Mouse (Mus musculus) forebrain, embryonic 15.5 days (tissue): ENCODE results near the gene Ddr2. TPM values are rescaled to one million over a fixed set of nuclear protein-coding genes. Genes with fewer than 3 reads are reported as not detected.
"Not testable (repeated sequence)": the region's sequence is repeated elsewhere in the genome, so short reads cannot be mapped to it uniquely, and the experiment has no call there.

Experiments
- ATAC-seq: fragments of 200-750 bp; cut with Nextera tagmentation; replicated peaks from 2 replicates; pipeline ENCODE4 v1.8.0; 2017; ENCODE audit warnings: mild to moderate bottlenecking, moderate TSS enrichment, moderate library complexity
- H3K27ac ChIP-seq: fragments of 300-500 bp; sonication (generic); replicated peaks from 2 replicates; pipeline ENCODE4 v1.5.1; 2015; ENCODE audit warnings: mild to moderate bottlenecking, inconsistent platforms
- H3K27me3 ChIP-seq: fragments of 300-500 bp; sonication (generic); 2 replicates; pipeline ENCODE4 v1.6.1; 2015; ENCODE audit warnings: inconsistent platforms
- H3K36me3 ChIP-seq: fragments of 300-500 bp; sonication (generic); 2 replicates; pipeline ENCODE4 v1.6.1; 2015; ENCODE audit warnings: mild to moderate bottlenecking, inconsistent platforms
- H3K4me1 ChIP-seq: fragments of 300-500 bp; sonication (generic); 2 replicates; pipeline ENCODE4 v1.6.1; 2015; ENCODE audit warnings: inconsistent platforms
- H3K4me2 ChIP-seq: fragments of 300-500 bp; sonication (generic); replicated peaks from 2 replicates; pipeline ENCODE4 v1.6.1; 2015; ENCODE audit warnings: mild to moderate bottlenecking, inconsistent platforms
- H3K4me3 ChIP-seq: fragments of 300-500 bp; sonication (generic); 2 replicates; pipeline ENCODE4 v1.5.1; 2015; ENCODE audit warnings: mild to moderate bottlenecking, inconsistent platforms
- H3K9ac ChIP-seq: fragments of 300-500 bp; sonication (generic); replicated peaks from 2 replicates; pipeline ENCODE4 v1.6.1; 2015; ENCODE audit warnings: mild to moderate bottlenecking, inconsistent platforms
- H3K9me3 ChIP-seq: fragments of 300-500 bp; sonication (generic); 2 replicates; pipeline ENCODE4 v1.6.1; 2016; ENCODE audit warnings: inconsistent platforms
- WGBS: fragments of 180-500 bp; shearing (Covaris S2); methylation state at CpG from one replicate; pipeline ENCODE4 v1.1.7; 2015; ENCODE audit warnings: mixed read lengths; 5-methylcytosine and 5-hydroxymethylcytosine counted together
- polyA plus RNA-seq: library from polyadenylated mRNA; unstranded; fragments of >200 nt; fragmentation: Nextera tagmentation; extraction: Ambion mirVana; gene quantifications from 2 replicates; pipeline ENCODE4 v1.2.1, GENCODE M21; 2015

The Ddr2 gene
- polyA plus RNA-seq, 1 experiment from 2014 or later = 8.1 TPM

GRCm38 (mm10) chr1:170142256-170142871, 31.8 kb upstream of the Ddr2 start:
- no peaks in the 10 kb centered on the region for H3K36me3 ChIP-seq
- H3K27ac ChIP-seq = no peak overlapping the region
- no peak overlapping the region for H3K4me2 ChIP-seq
- no peaks in the 10 kb centered on the region for H3K9me3 ChIP-seq
- H3K9ac ChIP-seq = no peak overlapping the region
- WGBS = 82% methylated on average over 8 of the region's 8 CpGs
- no peak overlapping the region for H3K4me3 ChIP-seq
- H3K4me1 ChIP-seq = no peaks in the 10 kb centered on the region
- no peak for ATAC-seq
- H3K27me3 ChIP-seq = no peaks in the 10 kb centered on the region

DNA sequence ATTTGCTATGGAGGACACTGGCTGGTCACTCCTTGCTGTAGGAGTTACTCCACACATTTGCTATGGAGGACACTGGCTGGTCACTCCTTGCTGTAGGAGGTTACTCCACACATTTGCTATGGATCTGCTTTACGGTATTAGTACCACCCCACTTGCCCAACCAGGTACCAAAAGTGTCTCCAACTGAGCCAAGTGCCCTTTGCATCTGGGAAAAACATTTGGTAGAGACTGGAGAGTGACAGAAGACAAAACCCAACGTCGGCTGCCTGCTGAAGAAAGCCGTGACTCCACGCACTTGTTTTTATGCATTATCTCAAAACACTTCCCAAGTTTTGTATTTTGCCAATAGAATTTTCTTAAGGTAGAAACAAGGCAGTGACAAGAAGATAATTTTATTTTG, 31.1 kb upstream of the Ddr2 start:
- Histone ChIP-seq H3K4me2 (no peak overlapping the region), H3K9me3 (no peaks in the 10 kb centered on the region), H3K36me3 (no peaks in the 10 kb centered on the region), H3K27ac (no peak overlapping the region), H3K4me1 (no peaks in the 10 kb centered on the region), H3K27me3 (no peaks in the 10 kb centered on the region), H3K4me3 (no peak overlapping the region), H3K9ac (no peak overlapping the region)
- no peak for ATAC-seq
- 96% methylated on average over 5 of the region's 5 CpGs for WGBS

GRCm38 (mm10) chr1:170136351-170137009, 25.9 kb upstream of the Ddr2 start:
- Histone ChIP-seq H3K36me3 (no peaks in the 10 kb centered on the region), H3K27me3 (no peaks in the 10 kb centered on the region), H3K27ac (no peak overlapping the region), H3K4me1 (no peaks in the 10 kb centered on the region), H3K4me2 (no peak overlapping the region), H3K9me3 (no peaks in the 10 kb centered on the region), H3K4me3 (no peak overlapping the region), H3K9ac (no peak overlapping the region)
- ATAC-seq = peak; percentile 63; the same call in 1 of the 2 replicates
- 34% methylated on average over 7 of the region's 7 CpGs for WGBS

GRCm38 (mm10) chr1:170134264-170134663, 23.7 kb upstream of the Ddr2 start:
- H3K4me1 ChIP-seq = no peaks in the 10 kb centered on the region
- ATAC-seq = no peak
- H3K4me2 ChIP-seq = no peak overlapping the region
- WGBS = 89% methylated on average over 8 of the region's 8 CpGs
- H3K9ac ChIP-seq = no peak overlapping the region
- H3K9me3 ChIP-seq = no peaks in the 10 kb centered on the region
- H3K4me3 ChIP-seq = no peak overlapping the region
- no peaks in the 10 kb centered on the region for H3K27me3 ChIP-seq
- H3K36me3 ChIP-seq = no peaks in the 10 kb centered on the region
- H3K27ac ChIP-seq = no peak overlapping the region

DNA sequence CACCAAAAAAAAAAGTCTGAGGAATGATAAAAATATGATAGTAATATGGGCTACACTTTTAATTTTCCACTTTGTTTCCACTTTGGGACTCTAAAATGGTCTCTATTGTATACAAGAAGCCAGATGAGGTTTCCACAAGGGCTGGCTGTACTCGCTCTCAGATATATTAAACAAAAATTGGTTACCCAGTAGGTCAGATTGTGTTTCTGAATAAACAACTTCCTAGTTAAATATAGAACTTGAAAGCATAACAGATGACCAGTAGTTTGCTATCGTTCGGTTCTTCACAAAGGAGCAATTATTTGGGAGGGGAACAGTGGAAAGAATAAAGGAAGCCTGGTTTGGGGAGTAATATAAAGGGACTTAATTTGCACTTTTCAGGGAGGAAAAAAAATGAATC, 20.4 kb upstream of the Ddr2 start:
- WGBS = 65% methylated on average over 3 of the region's 3 CpGs
- no peak for ATAC-seq
- no peaks in the 10 kb centered on the region for H3K36me3 ChIP-seq

GRCm38 (mm10) chr1:170124644-170125043, 14.1 kb upstream of the Ddr2 start:
- 34% methylated on average over 2 of the region's 2 CpGs for WGBS
- ATAC-seq = no peak
- Histone ChIP-seq H3K36me3 (no peaks in the 10 kb centered on the region), H3K4me1 (no peaks in the 10 kb centered on the region), H3K9me3 (no peaks in the 10 kb centered on the region), H3K27me3 (no peaks in the 10 kb centered on the region), H3K9ac (no peak overlapping the region), H3K4me2 (no peak overlapping the region), H3K4me3 (no peak overlapping the region), H3K27ac (no peak overlapping the region)

More for the DNA sequence above, 20.4 kb upstream of the Ddr2 start:
- Histone ChIP-seq H3K4me1 (no peaks in the 10 kb centered on the region), H3K27ac (no peak overlapping the region), H3K4me2 (no peak overlapping the region), H3K9me3 (no peaks in the 10 kb centered on the region), H3K4me3 (no peak overlapping the region), H3K9ac (no peak overlapping the region), H3K27me3 (no peaks in the 10 kb centered on the region)

GRCm38 (mm10) chr1:170113616-170114015, 3.1 kb upstream of the Ddr2 start:
- no peaks in the 10 kb centered on the region for H3K36me3 ChIP-seq
- no peak overlapping the region for H3K27ac ChIP-seq
- H3K9ac ChIP-seq = no peak overlapping the region
- ATAC-seq = no peak
- peaks cover 9% of the 10 kb centered on the region; the same call in 1 of the 2 replicates for H3K4me1 ChIP-seq
- H3K4me3 ChIP-seq = no peak overlapping the region
- WGBS = 91% methylated on average over 6 of the region's 6 CpGs
- H3K9me3 ChIP-seq = no peaks in the 10 kb centered on the region
- no peaks in the 10 kb centered on the region for H3K27me3 ChIP-seq
- no peak overlapping the region for H3K4me2 ChIP-seq

DNA sequence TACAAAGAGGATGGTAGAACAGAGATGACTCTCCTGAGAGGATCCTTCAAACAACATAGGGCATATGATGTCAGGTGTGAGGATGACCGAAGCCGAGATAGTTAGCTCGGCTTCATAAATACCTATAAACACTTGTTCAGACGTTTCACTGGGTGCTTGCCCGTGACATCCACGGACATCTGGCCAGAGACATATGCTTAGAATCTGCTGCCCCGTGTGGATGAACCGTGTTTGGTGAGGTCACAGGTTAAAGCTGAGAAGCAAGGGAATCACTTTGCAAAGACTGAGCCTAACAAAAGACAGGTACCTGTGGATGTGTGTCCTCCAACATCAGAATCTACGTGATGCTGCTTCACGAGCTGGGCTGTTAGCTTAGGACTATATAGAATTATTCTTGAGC, 1.7 kb upstream of the Ddr2 start:
- Histone ChIP-seq H3K27ac (no peak overlapping the region), H3K4me2 (no peak overlapping the region), H3K27me3 (no peaks in the 10 kb centered on the region), H3K4me3 (no peak overlapping the region), H3K36me3 (no peaks in the 10 kb centered on the region), H3K9ac (no peak overlapping the region), H3K4me1 (peaks cover 9% of the 10 kb centered on the region; the same call in 1 of the 2 replicates), H3K9me3 (no peaks in the 10 kb centered on the region)
- 94% methylated on average over 10 of the region's 10 CpGs for WGBS
- no peak for ATAC-seq

DNA sequence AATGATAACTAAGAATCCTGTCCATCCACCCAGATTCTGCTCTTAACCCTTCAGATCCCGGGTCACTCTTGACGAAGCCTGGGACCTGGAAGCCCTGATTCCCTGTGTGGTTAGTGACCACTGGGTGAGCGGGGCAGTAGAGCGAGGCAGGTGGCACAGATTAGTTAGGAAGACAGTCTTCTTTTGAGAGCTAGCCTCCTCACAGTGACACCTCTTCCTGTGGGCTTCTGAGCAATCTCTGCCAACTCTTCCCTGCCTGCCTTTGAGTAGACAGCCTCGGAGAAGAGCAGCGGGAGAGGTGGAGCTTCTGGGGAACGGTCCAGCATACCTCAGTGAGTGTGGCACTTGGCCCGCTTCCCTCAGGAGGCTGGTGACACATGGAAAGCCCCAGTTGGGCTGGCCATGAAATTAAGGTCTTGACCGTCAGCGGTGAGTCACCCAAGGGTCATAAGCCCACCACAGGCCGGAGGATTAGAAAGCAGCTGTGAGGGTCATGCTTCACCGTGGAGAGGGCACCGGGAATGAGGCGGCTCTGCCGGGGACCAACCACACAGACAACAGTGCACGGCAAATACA, 1.2 kb upstream of the Ddr2 start:
- H3K4me2 ChIP-seq = no peak overlapping the region
- no peaks in the 10 kb centered on the region for H3K9me3 ChIP-seq
- no peak overlapping the region for H3K9ac ChIP-seq
- no peaks in the 10 kb centered on the region for H3K36me3 ChIP-seq
- 89% methylated on average over 16 of the region's 16 CpGs for WGBS
- H3K27me3 ChIP-seq = no peaks in the 10 kb centered on the region
- peaks cover 9% of the 10 kb centered on the region; the same call in 1 of the 2 replicates for H3K4me1 ChIP-seq
- H3K27ac ChIP-seq = no peak overlapping the region
- no peak for ATAC-seq
- no peak overlapping the region for H3K4me3 ChIP-seq

- Histone ChIP-seq H3K27me3 (no peaks in the 10 kb centered on the region), H3K36me3 (no peaks in the 10 kb centered on the region), H3K4me2 (no peak overlapping the region; the same call in 1 of the 2 replicates), H3K9ac (no peak overlapping the region), H3K4me3 (peak overlapping the region; percentile 9; the same call in 1 of the 2 replicates), H3K27ac (no peak overlapping the region), H3K4me1 (peaks cover 9% of the 10 kb centered on the region; the same call in 1 of the 2 replicates), H3K9me3 (no peaks in the 10 kb centered on the region)
- WGBS = 84% methylated on average over 19 of the region's 19 CpGs
- ATAC-seq = 0 out of 2 replicates have a peak, but pooled peaks have one; percentile 26
These were observed 616 bp downstream of the Ddr2 start for GRCm38 (mm10) chr1:170109776-170110515.

GRCm38 (mm10) chr1:170102814-170103213, 7.7 kb downstream of the Ddr2 start:
- H3K9me3 ChIP-seq, H3K4me1 ChIP-seq, H3K4me3 ChIP-seq, H3K27me3 ChIP-seq, H3K4me2 ChIP-seq, ATAC-seq, H3K9ac ChIP-seq, H3K36me3 ChIP-seq, H3K27ac ChIP-seq: not testable (repeated sequence)
- 89% methylated on average over 6 of the region's 6 CpGs for WGBS

DNA sequence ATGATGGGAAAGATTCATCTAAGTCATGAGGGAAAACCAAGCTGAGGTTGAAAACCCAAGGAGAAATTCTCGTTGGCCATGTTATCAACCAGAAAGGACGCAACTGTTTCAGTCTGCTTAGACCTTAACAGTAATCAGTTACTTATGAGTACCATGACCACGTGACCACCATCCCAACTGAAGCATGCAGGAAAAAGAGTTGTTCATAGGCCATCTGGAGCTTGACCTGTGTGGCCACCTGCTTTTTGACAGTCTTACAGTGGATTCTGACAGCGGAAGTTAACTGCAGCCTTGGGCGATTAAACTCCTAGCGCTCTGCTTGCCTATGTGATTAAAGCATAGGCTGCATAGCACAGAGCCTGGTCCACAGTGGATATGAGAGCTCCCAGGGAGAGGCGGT, 23.9 kb downstream of the Ddr2 start:
- H3K4me1 ChIP-seq = no peaks in the 10 kb centered on the region
- 95% methylated on average over 7 of the region's 7 CpGs for WGBS
- H3K36me3 ChIP-seq = no peaks in the 10 kb centered on the region
- ATAC-seq = no peak
- H3K4me2 ChIP-seq = no peak overlapping the region
- no peak overlapping the region for H3K4me3 ChIP-seq
- no peaks in the 10 kb centered on the region for H3K9me3 ChIP-seq
- no peak overlapping the region for H3K27ac ChIP-seq
- no peaks in the 10 kb centered on the region for H3K27me3 ChIP-seq
- no peak overlapping the region for H3K9ac ChIP-seq
